Mouse (Mus musculus) embryonic facial prominence, embryonic 11.5 days (tissue): ENCODE measurements around the gene S1pr2. TPM values are rescaled to one million over a fixed set of nuclear protein-coding genes. Genes with fewer than 3 reads are reported as not detected.

Source experiments
- ATAC-seq: fragments of 200-750 bp; cut with Nextera tagmentation; replicated peaks from 2 replicates; pipeline ENCODE4 v1.8.0; 2017; ENCODE audit warnings: low read depth; ENCODE audit not compliant: insufficient number of reproducible peaks, low FRiP score, low TSS enrichment
- DNase-seq: peaks from one replicate; pipeline ENCODE4 v3.0.0-alpha.2; 2015; ENCODE audit warnings: low spot score
- H3K27ac ChIP-seq: fragments of 300-500 bp; sonication (generic); replicated peaks from 2 replicates; pipeline ENCODE4 v1.5.1; 2014; ENCODE audit warnings: mild to moderate bottlenecking, low read depth, low read length, control low read depth
- H3K27me3 ChIP-seq: fragments of 300-500 bp; sonication (generic); 2 replicates; pipeline ENCODE4 v1.6.1; 2014; ENCODE audit warnings: mild to moderate bottlenecking, low read length, moderate library complexity, mixed read lengths; ENCODE audit not compliant: control insufficient read depth, insufficient read depth
- H3K36me3 ChIP-seq: fragments of 300-500 bp; sonication (generic); replicated peaks from 2 replicates; pipeline ENCODE4 v1.6.1; 2014; ENCODE audit warnings: low read depth, mild to moderate bottlenecking, low read length, moderate library complexity, mixed read lengths; ENCODE audit not compliant: control insufficient read depth, insufficient read depth
- H3K4me1 ChIP-seq: fragments of 300-500 bp; sonication (generic); 2 replicates; pipeline ENCODE4 v1.6.1; 2014; ENCODE audit warnings: low read length, mixed read lengths; ENCODE audit not compliant: control insufficient read depth, insufficient read depth
- H3K4me2 ChIP-seq: fragments of 300-500 bp; sonication (generic); 2 replicates; pipeline ENCODE4 v1.6.1; 2014; ENCODE audit warnings: low read depth, mild to moderate bottlenecking, control low read depth, low read length, moderate library complexity
- H3K4me3 ChIP-seq: fragments of 300-500 bp; sonication (generic); 2 replicates; pipeline ENCODE4 v1.5.1; 2014; ENCODE audit warnings: low read depth, low read length, control low read depth
- H3K9ac ChIP-seq: fragments of 300-500 bp; sonication (generic); replicated peaks from 2 replicates; pipeline ENCODE4 v1.6.1; 2014; ENCODE audit warnings: mild to moderate bottlenecking, control low read depth, low read length
- H3K9me3 ChIP-seq: fragments of 300-500 bp; sonication (generic); replicated peaks from 2 replicates; pipeline ENCODE4 v1.6.1; 2016; ENCODE audit warnings: mild to moderate bottlenecking, low read length, inconsistent platforms, mixed read lengths; ENCODE audit not compliant: control insufficient read depth
- WGBS: fragments of 180-500 bp; shearing (Covaris S2); extraction: QIAGEN DNeasy Blood & Tissue Kit; methylation state at CpG from one replicate; pipeline ENCODE4 v1.1.7; 2014; 5-methylcytosine and 5-hydroxymethylcytosine counted together
- polyA plus RNA-seq: library from polyadenylated mRNA; unstranded; fragments of >200 nt; fragmentation: Nextera tagmentation; extraction: Ambion mirVana; gene quantifications from 2 replicates; pipeline ENCODE4 v1.2.1, GENCODE M21; 2014

The S1pr2 gene
- polyA plus RNA-seq, 1 experiment from 2014 or later: 37.5 TPM

- peak overlapping the region; percentile 39 for H3K9ac ChIP-seq
- no peaks in the 10 kb centered on the region for H3K9me3 ChIP-seq
- no peak for ATAC-seq
- H3K4me1 ChIP-seq: peaks cover 5% of the 10 kb centered on the region
- no peaks in the 10 kb centered on the region for H3K27me3 ChIP-seq
- H3K4me3 ChIP-seq: peak overlapping the region; percentile 26
- no peak for DNase-seq
- H3K27ac ChIP-seq: peak overlapping the region; percentile 66
- H3K4me2 ChIP-seq: peak overlapping the region; percentile 42
- 80% methylated on average over 4 of the region's 4 CpGs for WGBS
- peaks cover 3% of the 10 kb centered on the region for H3K36me3 ChIP-seq
These were observed 3.4 kb downstream of the S1pr2 start for GRCm38 (mm10) chr9:20973001-20973681.

- peak overlapping the region; percentile 39 for H3K9ac ChIP-seq
- H3K36me3 ChIP-seq: peaks cover 9% of the 10 kb centered on the region
- peak; percentile 59 for DNase-seq
- peak overlapping the region; percentile 42 for H3K4me2 ChIP-seq
- peak; percentile 31 for ATAC-seq
- peak overlapping the region; percentile 26 for H3K4me3 ChIP-seq
- WGBS: 12% methylated on average over 28 of the region's 28 CpGs
- H3K9me3 ChIP-seq: no peaks in the 10 kb centered on the region
- no peaks in the 10 kb centered on the region for H3K27me3 ChIP-seq
- H3K4me1 ChIP-seq: peaks cover 5% of the 10 kb centered on the region
- H3K27ac ChIP-seq: peak overlapping the region; percentile 66
These were observed 4.2 kb downstream of the S1pr2 start for GRCm38 (mm10) chr9:20972141-20972992.

- H3K4me1 ChIP-seq: peaks cover 5% of the 10 kb centered on the region
These were observed 4.8 kb downstream of the S1pr2 start for GRCm38 (mm10) chr9:20971751-20972140.

GRCm38 (mm10) chr9:20966747-20967146 is 9.8 kb downstream of the S1pr2 start:
- Histone ChIP-seq H3K4me1 (peaks cover 3% of the 10 kb centered on the region), H3K27ac (no peak overlapping the region), H3K36me3 (peaks cover 17% of the 10 kb centered on the region), H3K27me3 (no peaks in the 10 kb centered on the region), H3K9me3 (no peaks in the 10 kb centered on the region), H3K4me2 (no peak overlapping the region), H3K4me3 (no peak overlapping the region), H3K9ac (no peak overlapping the region)
- ATAC-seq (no peak), DNase-seq (no peak)
- 86% methylated on average over 5 of the region's 5 CpGs for WGBS

More at GRCm38 (mm10) chr9:20971751-20972140, 4.8 kb downstream of the S1pr2 start:
- peak; percentile 24 for ATAC-seq
- Histone ChIP-seq H3K27ac (peak overlapping the region; percentile 66), H3K9ac (no peak overlapping the region), H3K9me3 (no peaks in the 10 kb centered on the region), H3K4me3 (0 out of 2 replicates have a peak overlapping the region, but pooled peaks have one; percentile 0), H3K36me3 (peaks cover 14% of the 10 kb centered on the region), H3K27me3 (no peaks in the 10 kb centered on the region), H3K4me2 (peak overlapping the region; percentile 42)
- peak; percentile 71 for DNase-seq
- 32% methylated on average over 7 of the region's 7 CpGs for WGBS

GRCm38 (mm10) chr9:20966008-20966407 is 10.6 kb downstream of the S1pr2 start:
- 95% methylated on average over 3 of the region's 3 CpGs for WGBS
- no peak overlapping the region for H3K9ac ChIP-seq
- no peaks in the 10 kb centered on the region for H3K9me3 ChIP-seq
- H3K4me3 ChIP-seq: no peak overlapping the region
- DNase-seq (no peak), ATAC-seq (no peak)
- no peaks in the 10 kb centered on the region for H3K4me1 ChIP-seq
- no peak overlapping the region for H3K27ac ChIP-seq
- no peak overlapping the region for H3K4me2 ChIP-seq
- peaks cover 17% of the 10 kb centered on the region for H3K36me3 ChIP-seq
- H3K27me3 ChIP-seq: no peaks in the 10 kb centered on the region

- DNase-seq: no peak
- peaks cover 17% of the 10 kb centered on the region for H3K36me3 ChIP-seq
- no peak overlapping the region for H3K9ac ChIP-seq
- H3K4me3 ChIP-seq: no peak overlapping the region
- ATAC-seq: no peak
- WGBS: 92% methylated on average over 4 of the region's 4 CpGs
- no peaks in the 10 kb centered on the region for H3K27me3 ChIP-seq
- H3K4me2 ChIP-seq: no peak overlapping the region
- H3K27ac ChIP-seq: no peak overlapping the region
- no peaks in the 10 kb centered on the region for H3K9me3 ChIP-seq
- no peaks in the 10 kb centered on the region for H3K4me1 ChIP-seq
These were observed 11.0 kb downstream of the S1pr2 start for GRCm38 (mm10) chr9:20965606-20966005.

GRCm38 (mm10) chr9:20961557-20961956 is 15.0 kb downstream of the S1pr2 start:
- DNase-seq (no peak), ATAC-seq (no peak)
- Histone ChIP-seq H3K4me1 (no peaks in the 10 kb centered on the region), H3K4me2 (no peak overlapping the region), H3K9me3 (no peaks in the 10 kb centered on the region), H3K27ac (no peak overlapping the region), H3K9ac (no peak overlapping the region), H3K4me3 (no peak overlapping the region), H3K36me3 (peaks cover 1% of the 10 kb centered on the region), H3K27me3 (no peaks in the 10 kb centered on the region)
- WGBS: 78% methylated on average over 9 of the region's 9 CpGs

- Histone ChIP-seq H3K9ac (no peak within 1 kb of the TSS), H3K4me2 (no peak within 1 kb of the TSS), H3K27ac (no peak within 1 kb of the TSS), H3K27me3 (no peaks in the 10 kb centered on the region), H3K4me3 (no peak within 1 kb of the TSS), H3K4me1 (no peaks in the 10 kb centered on the region), H3K9me3 (no peaks in the 10 kb centered on the region), H3K36me3 (no peaks in the 10 kb centered on the region)
- DNase-seq (no peak), ATAC-seq (no peak)
- 95% methylated on average over 2 of the region's 2 CpGs for WGBS
These were observed 17.1 kb downstream of the S1pr2 start, which contains the start of gene Dnmt1 for GRCm38 (mm10) chr9:20959430-20959938. Gene Dnmt1, minus strand, starts transcription at chr9:20959888.
